Mouse (Mus musculus) layer of hippocampus, adult 8-10 months (tissue): ENCODE measurements around the gene Unk. TPM values are rescaled to one million over a fixed set of nuclear protein-coding genes. Genes with fewer than 3 reads are reported as not detected.
"Not testable (repeated sequence)": the region's sequence is repeated elsewhere in the genome, so short reads cannot be mapped to it uniquely, and the experiment has no call there.

ENCODE experiments used
- DNase-seq, 2 experiments: peaks; one replicate each; pipeline ENCODE4 v3.0.0; 2022; ENCODE audit warnings: low spot score in 2 of 2
- total RNA-seq, 4 experiments: library from RNA; stranded (reverse); gene quantifications; 2 replicates each; pipeline ENCODE4 v1.2.4; 2022

Unk gene
- total RNA-seq, 4 experiments from 2014 or later: 26.3 to 31.6 (median 28.2) TPM

DNA sequence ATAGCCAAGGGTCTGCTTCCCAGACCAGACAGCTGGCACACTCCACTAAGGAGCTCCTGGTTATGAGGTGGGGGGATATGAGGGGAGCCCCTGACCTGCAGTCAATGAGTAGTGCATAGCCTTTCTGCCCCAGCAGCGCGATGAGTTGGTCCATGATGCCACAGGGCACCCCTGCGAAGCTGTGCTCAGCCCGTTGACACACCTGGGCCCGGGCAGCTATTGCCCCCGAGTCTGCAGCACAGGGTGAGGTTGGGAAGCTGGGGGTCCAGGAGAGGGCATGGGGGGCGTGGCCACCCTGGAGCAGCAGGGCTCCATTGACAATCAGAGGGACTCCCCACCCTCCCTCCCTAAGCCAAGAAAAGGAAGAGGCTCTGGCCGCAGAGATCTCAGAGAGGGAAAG, 20.0 kb upstream of the Unk start:
- no peak for DNase-seq

GRCm38 (mm10) chr11:116010948-116011347, 19.2 kb upstream of the Unk start:
- no peak for DNase-seq

DNA sequence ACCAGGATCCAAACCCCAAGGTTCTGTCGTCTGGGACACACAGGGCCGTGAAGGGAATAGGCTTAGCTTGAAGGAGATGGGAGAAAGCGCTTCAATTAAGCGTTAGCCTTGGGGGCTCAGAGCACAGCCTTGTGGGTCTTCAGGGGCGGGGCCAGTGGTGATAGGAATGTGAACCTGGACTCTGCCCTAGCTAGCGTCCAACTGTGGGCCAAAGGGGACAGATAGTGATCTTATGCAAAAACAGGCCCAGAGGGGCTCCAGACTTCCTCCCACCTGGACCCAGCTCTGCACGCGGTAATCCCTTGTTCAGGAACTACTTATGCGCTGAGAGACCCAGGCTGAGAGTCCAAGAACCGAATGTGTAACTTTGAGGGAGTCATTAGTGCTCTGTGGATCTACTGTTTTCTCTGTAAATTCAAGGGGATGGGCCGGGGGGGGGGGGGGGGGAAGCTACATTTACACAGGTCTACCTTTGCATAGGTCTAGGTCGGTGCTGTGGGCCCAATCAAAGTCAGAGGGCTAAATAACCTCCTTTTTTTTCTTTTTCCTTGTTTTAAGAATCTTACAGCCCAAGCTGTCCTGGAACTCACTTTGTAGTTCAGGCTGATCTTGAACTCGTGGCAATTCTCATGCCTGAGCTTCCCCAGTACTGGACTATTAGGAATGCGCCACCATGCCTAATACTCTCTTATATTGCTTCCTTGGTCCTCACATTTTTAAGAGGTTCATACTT, 18.4 kb upstream of the Unk start:
- no peak for DNase-seq

- peak; percentile 74 to 77 for DNase-seq
Measured at GRCm38 (mm10) chr11:116012262-116012947, 17.7 kb upstream of the Unk start, which contains the start of gene Galk1. Gene Galk1, minus strand, starts transcription at chr11:116012719.

- DNase-seq: no peak
Measured at GRCm38 (mm10) chr11:116014821-116015220, 15.3 kb upstream of the Unk start.

- no peak for DNase-seq
Measured at GRCm38 (mm10) chr11:116018106-116018505, 12.0 kb upstream of the Unk start.

- DNase-seq: not testable (repeated sequence)
Measured at GRCm38 (mm10) chr11:116018867-116019266, 11.3 kb upstream of the Unk start.

- no peak for DNase-seq
Measured at GRCm38 (mm10) chr11:116019360-116019791, 10.7 kb upstream of the Unk start.

DNA sequence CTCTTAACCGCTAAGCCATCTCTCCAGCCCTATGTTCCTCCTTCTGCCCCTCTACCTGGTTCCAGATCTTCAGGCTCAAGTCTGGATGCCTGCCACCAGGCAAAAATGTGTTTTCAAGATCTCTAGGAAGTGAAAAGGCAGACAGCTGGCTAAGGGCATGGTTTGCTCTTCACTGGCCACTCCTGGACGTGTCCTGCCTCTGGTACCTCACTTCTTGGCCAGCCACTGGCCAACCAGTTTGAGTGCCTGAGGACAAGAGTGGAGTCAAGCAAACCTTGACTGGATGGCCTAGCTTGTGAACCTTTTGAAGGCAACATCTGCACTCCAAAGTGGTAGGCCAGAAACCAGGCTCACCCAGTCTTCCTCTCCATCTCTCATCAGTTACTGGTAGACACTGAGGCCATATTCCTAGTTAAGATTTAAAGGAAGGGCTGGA, 10.1 kb upstream of the Unk start:
- DNase-seq: no peak

DNA sequence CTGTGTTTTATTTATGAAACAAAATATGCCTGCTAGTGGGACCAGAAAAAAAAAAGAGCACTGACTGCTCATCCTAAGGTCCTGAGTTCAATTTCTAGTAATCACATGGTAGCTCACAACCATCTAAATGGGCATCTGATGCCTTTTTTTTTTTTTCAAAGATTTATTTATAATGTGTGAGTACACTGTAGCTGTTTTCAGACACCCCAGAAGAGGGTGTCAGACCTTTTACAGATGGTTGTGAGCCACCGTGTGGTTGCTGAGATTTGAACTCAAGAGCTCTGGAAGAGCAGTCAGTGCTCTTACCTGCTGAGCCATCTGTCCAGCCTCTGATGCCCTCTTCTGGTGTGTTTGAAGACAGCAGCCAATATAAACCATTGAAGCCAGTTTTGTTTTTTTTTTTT, 9.6 kb upstream of the Unk start:
- DNase-seq: no peak

DNA sequence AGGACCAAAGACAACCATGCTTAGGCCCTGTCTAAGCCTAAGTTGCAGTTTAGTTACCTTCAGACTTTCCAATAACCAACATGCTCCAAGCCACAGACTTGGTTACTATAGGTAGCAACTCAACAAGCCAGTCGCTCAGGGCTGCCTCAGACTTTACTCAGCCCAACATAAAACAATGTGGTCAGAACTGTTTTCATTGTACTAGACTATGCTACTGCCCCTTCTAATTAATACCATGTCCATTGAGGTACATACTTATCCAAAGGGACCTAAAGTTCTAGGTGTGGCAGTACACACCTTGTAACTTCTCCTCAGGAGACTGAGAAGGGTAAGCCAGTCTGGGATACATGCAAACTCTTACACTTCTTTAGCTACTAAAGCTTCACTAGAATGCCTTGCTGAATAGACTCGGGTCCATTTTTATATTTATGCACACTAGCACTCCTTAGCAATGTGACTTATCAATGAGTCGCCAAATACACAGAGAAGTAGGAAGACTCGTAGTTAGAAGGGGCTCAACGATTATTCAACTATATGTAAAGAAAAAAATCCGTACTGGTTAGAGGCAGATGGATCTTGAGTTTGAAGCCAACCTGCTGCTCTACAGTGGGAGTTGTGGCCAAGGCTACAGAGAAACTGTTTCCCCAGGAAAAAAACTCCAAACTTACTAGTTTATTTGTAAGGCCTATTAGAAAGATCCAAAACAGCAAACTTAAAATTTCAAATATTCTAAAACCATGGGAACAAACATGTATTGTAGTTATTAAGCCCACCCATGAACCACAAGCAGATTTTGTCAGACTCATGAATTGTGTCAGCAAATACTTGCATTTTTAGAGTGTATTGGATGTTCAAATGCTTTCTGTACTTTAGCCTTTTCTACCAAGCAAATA, 8.5 kb upstream of the Unk start:
- no peak for DNase-seq

GRCm38 (mm10) chr11:116022256-116022780, 7.8 kb upstream of the Unk start:
- DNase-seq: no peak

GRCm38 (mm10) chr11:116023074-116023770, 6.9 kb upstream of the Unk start:
- DNase-seq: not testable (repeated sequence)

- DNase-seq: peak; percentile 73 to 78
Measured at GRCm38 (mm10) chr11:116023771-116024355, 6.3 kb upstream of the Unk start.

- peak; percentile 97 to 99 for DNase-seq
Measured at GRCm38 (mm10) chr11:116024356-116024808, 5.7 kb upstream of the Unk start.

DNA sequence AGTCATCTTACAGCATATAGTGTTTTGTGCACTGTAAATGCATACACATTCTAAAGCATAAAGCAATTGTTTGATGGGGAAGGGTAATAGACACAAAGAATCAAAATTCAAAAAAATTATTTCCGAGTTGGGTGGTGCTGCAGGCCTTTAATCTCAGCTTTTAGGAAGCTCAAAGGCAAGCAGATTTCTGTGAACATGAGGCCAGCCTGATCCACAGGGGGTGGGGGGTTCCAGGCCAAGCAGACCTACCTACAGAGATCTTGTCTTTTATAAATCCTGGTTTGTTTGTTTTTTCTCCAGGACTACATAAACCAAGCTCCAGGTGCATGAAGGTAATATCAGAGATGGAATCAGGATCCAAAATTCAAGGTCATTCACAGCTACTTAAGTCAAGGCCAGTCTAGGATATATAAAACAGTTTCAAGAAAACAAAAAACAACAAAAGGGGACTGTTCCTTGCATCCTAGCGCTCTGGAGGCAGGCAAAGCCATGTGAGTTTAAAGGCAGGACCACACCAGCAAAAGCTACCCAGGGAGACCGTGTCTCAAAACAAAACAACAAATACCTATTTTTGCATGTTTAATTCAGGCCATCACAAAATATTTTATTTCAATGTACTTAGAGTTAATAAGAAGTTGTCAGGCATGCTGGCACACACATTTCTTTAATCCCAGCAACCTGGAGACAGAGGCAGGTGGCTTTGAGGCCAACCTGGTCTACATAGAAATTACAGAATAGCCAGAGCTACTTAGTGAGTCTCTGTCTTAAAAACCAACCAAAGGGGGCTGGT, 4.9 kb upstream of the Unk start:
- no peak for DNase-seq

DNA sequence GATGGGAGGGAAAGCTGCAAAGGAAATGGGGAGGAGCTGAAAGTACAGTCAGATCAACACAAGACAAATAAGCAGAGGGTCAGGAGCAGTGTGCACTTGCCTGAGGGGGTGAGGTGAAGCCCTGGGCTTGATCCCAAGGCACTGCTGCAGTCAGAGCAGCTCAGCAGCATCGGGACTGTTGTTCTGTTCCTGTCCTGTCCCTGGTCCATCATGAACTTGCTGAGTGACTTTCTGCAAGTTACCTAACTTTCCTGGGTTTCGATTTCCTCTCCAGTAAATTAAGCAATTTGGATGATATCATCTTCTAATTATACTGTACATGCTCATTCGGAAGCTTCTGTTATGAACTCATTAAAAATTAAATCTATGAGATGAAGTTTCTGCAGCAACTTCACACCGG, 2.4 kb upstream of the Unk start, which contains the start of gene H3f3b:
TSS of gene H3f3b (minus strand) at position 207 of the 400 bp plus-strand sequence.
- no peak for DNase-seq

- no peak for DNase-seq
Measured at GRCm38 (mm10) chr11:116028177-116028865, 1.8 kb upstream of the Unk start.
